Mouse (Mus musculus): ENCODE measurements around the gene Sec61a2.

The Sec61a2 gene

DNA sequence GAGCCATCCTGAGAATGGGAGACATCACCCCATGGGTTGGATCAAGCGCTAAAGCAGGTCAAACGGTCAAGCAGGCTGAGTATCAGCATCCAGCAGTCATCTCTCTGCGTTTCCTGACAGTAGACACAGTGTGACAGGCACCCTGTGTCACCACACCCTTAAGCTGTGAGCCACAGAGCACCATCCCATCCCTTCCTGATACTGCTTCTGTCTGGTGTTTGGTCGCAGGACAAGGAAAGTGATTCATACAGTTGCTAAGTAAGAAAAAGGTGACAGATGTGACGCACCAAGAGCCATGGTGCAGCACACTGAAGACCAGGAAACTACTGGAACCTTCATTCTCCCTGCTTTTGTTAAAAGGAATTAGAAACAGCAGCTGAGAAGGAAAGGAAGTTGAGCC, 6.4 kb downstream of the Sec61a2 start:
- DNase-seq (ENCODE audit: low read depth, low spot score), result no peak

DNA sequence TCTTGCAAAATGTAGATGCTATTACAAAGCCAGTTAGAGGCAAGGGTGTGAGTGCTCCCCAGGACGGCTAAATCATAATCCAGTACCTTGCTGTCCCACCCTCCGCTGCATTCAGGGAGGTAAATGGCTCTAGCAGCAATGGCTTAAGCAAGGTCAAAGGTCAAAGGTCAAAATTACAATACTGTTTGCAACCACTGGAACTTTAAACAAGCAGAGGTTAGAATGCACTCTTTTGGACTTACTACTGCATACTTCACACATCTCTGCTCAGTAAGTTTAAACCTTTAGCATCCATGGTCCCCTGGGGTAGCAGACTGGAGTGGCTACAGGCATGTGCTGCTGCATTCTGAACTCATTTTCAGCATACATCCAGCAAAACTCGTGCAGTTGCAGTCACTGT, 17.8 kb downstream of the Sec61a2 start:
- DNase-seq (ENCODE audit: low read depth, low spot score), result peak; percentile 22

GRCm38 (mm10) chr2:5869746-5870145, 25.5 kb downstream of the Sec61a2 start:
- no peak for DNase-seq (ENCODE audit: low read depth, low spot score)

DNA sequence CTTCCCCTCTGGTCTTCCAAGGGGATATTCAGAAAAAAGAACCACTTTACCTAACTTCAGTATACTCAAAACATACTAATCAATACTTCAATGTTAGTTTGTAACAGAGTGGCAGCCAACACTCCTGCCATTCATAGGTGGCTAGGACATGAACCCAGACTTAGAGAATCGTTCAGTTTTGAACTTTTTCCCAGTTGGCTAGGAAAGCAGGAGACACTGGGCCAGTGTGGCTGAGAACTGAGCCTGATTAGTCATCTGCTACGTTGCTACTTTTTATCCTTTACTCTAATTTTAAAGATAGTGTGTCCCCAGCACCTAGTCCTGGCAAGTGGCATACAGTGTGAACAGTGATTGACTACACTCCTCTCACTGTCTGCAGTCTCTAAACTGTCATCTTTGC, 27.6 kb downstream of the Sec61a2 start:
- no peak for DNase-seq (ENCODE audit: low read depth, low spot score)

DNA sequence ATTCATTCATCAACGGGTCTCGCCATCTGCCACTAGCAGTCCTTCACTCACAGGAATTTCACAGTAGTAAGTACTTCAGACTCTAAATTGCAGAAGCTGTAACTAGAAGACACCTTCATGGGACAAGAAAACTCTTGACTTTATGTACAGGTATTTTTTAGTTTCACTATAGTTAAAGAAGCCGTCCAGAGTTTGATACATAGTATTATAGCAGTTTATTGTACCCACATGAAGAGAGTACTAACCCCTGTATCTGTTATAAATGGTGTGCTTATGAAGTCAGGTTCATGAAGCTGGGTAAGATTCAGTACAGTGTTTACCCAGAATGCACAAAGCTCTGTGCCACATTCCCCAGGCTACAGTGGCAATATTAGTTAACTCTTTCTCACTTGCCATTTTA, 32.4 kb downstream of the Sec61a2 start, which contains the start of gene Gm13199:
Gene Gm13199 (minus strand): TSS at position 101 of the 400 bp plus-strand sequence.
- DNase-seq (ENCODE audit: low read depth, low spot score), result no peak

DNA sequence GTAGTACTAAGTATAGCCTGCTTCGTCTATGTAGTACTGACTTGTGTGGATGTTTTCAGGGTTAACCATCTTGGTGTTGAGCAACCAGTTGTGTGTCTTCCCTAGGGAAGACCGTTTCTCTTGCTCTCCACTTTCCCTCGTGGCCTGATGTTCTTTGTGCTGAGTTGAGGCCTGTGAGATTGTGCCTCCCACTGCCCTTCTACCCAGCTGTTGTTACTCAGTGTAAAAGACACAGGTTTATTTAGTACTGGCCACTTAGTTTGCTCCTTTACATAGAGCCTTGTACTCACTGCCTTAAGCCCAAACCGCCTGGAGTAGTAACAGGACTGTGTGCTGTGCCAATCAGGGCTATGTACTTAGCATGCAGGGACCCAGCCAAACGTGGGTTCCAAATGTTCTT, 43.4 kb downstream of the Sec61a2 start:
- DNase-seq (ENCODE audit: low read depth, low spot score), result no peak

DNA sequence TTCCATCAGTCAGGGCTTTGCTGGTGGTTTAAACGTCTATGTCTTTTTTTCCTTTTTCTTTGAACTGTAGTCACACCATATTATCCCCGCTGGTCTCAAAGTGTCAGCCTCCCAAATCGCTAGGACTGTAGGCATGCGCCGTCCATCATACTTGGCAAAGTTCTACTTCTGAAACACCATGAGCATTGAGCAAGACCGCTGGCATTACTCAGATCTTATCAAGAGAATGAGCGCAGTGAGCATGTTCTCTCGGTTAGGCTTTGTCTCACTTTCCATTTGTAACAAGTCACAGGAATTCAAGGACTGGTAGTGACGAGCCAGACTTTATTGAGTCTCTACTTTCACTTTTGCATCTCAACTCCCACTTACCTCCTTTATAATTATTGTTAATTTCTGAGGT, 44.1 kb downstream of the Sec61a2 start:
- no peak for DNase-seq (ENCODE audit: low read depth, low spot score)

DNA sequence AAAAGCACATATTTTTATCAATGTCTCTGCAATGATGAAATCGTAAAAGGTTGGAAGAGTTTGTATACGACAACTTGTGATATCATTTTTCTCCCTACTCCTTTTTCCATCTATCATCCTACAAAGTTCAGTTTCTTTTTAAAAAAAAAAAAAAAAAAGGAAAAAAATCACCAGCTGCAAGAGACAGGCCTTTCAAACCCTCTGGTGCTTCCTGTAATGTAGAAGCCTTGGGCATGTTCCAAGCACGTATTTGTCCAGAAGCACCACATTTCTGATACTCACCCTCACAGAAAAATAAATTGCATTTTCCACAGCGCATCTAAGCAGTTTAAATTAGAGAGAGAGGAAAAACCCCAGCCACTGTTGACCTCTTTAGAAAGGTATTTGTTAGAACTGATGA, 49.4 kb downstream of the Sec61a2 start:
- DNase-seq (ENCODE audit: low read depth, low spot score), result no peak

DNA sequence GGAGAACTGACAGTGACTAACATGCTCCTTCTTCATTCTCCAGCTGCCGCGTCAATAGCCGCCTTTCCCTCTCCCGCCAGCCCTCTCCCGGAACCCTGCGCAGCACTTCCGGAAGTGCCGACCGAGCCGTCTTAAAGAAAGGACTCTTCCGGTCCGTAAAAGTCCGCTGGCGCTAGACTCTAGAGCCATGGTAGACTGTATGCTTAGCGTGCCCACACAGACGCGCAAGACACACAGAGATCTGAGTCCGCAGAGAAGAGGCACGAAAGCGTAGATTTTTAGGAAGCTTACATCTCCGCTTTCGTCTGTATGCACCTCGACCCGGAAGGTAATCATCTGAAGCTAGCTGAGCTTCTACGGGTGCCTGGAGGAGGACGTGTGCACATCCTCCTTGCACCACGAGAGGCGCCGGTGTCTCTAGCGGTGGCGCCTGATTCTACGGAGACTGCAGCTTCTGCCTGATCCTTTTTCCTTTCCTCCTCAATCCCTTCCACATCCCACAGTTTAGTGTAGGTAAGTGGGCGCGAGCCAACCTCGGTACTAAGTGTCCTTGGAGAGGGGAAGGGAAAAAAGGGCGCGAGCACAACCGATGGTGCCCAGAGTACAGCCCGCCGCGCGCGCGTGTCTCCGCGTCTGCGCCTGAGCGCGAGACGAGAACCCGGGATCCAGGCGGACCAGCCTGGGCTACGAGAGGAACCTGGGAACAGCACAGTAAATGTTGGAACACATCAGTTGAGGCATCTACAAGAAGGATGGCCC, 50.2 kb downstream of the Sec61a2 start, which contains the start of the genes Nudt5 and Cdc123:
Gene Nudt5 (plus strand): TSS at position 147 of the 759 bp plus-strand sequence.
Gene Cdc123 (minus strand): TSS at position 292 of the 759 bp plus-strand sequence.
- peak; percentile 94 for DNase-seq (ENCODE audit: low read depth, low spot score)

- DNase-seq (ENCODE audit: low read depth, low spot score), result peak; percentile 21
Observed at GRCm38 (mm10) chr2:5844181-5844872, 50.9 kb downstream of the Sec61a2 start.

GRCm38 (mm10) chr2:5840815-5841214, 54.4 kb downstream of the Sec61a2 start:
- DNase-seq (ENCODE audit: low read depth, low spot score), result no peak

DNA sequence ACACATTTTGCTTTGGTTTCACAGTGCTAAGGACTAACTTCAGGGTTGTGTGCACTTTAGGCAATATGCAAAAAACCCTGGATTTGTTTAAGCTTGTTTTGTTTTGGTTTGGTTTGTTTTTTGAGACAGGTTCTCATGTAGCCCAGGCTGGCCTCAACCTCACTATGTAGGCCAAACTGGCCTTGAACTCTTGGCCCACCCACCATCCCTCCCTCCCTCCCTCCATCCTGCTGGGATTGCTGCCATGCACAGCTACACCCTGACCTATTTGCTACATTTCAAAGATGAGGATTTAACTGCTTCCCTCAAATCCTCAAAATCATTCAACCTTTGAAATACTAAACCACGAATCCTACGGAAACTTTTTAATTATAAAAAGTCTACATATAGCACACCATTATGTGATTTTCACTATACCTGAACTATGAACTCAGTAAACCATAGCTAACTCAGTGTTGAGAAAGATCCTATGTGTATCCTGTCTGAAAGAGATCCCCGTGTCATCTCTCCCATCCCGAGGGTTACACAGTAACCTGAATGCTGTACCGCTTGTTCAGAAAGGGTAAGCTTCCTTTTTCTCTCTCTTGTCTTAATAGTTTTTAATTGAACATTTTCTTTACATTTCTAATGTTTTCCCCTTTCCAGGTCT, 69.8 kb downstream of the Sec61a2 start:
- no peak for DNase-seq (ENCODE audit: low read depth, low spot score)

DNA sequence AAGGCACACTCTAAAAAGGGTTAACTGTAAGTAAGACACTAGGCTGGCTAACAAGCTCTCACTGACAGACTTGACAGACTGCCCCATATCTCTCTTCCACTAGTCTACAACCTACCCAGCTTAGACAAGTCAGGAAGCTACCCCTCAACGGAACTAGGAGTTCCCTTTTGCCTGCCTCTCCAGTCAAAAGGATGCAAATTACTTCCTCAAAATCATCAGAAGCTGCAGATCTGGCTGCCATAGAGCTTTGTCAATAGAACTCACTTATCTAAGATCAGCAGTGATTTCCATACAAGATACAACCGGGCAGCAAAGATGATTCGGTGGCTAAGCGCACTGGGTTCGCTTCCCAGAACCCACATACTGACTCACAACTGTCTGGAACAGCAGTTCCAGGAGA, 70.5 kb downstream of the Sec61a2 start:
- no peak for DNase-seq (ENCODE audit: low read depth, low spot score)

DNA sequence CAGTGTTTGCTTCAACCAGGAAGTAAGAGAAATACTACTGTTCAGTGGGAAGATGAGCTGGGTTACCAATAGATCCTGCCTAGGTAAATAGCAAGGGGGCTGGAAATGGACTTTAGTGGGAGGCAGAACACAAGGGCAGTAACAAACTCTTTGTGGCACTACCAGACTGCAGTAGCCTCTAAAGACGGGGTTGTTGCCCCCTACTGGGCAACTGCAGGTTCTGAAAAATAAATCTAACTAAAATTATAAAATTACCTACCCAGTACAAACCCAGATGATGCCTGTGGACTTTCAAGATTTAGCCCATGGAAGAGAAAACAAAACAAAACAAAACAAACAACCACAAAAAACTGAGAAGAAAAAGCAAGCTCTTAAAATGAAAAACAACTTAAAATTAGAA, 71.0 kb downstream of the Sec61a2 start:
- peak; percentile 26 for DNase-seq (ENCODE audit: low read depth, low spot score)

DNA sequence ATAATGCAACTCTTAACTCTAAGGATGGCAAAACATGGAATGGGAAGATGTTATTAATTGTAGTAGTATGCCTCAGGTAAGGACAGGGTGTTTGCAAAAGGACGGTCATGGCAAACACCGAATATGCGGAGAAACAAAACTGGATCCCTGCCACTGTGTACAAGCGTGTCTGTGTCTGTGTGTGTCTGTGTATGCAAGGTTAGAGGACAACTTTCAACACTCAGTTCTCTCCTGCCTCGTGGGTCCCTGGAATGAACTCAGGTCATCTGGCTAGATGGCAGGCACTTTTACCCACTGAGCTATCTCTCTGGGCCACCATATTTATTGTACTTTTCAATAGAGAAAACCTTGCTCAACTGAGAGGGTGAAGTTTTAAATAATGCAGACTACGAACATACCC, 72.8 kb downstream of the Sec61a2 start:
- no peak for DNase-seq (ENCODE audit: low read depth, low spot score)

DNA sequence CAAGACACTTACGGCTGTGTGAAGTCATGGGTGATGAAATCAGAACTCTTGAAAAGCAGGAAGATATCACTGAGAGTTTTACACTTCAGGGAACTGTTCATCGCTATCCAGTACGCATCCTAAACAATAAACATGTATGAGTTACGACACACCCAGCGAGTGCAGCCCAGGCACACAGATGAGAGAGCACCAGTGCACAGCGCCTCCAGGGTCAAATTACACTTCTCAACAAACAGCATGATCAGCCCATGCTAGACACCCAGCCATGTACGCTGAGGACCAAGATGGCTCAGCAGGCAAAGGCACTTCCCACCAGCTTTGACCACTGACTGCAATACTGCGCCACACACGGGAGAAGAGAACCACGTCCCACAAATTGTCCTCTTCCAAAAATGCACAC, 74.0 kb downstream of the Sec61a2 start:
- DNase-seq (ENCODE audit: low read depth, low spot score), result no peak
